Mouse (Mus musculus): ENCODE measurements at regions not wholly inside any gene's neighbourhood (a gene's known extent, or its start where the extent isn't known, plus 50 kb on each side); places are given as distances from the start of the nearest gene placed in this dataset.

- DNase-seq (ENCODE audit: low spot score in 2 of 2), result peak in 1 of 2 experiments; percentile 19
Observed at GRCm38 (mm10) chrX:45842621-45843020, 486.2 kb upstream of the Actrt1 start.

All from frontal cortex, postnatal 36 days (tissue).